Mouse (Mus musculus): ENCODE data around the gene Tesc. TPM values are rescaled to one million over a fixed set of nuclear protein-coding genes. Genes with fewer than 3 reads are reported as not detected.

The Tesc gene
- polyA plus RNA-seq, 1 experiment, result 940 TPM

- Histone ChIP-seq H3K4me1 (peaks cover 31% of the 10 kb centered on the region), H3K27me3 (replicated peaks) (no peaks in the 10 kb centered on the region), H3K36me3 (replicated peaks; ENCODE audit: low read length) (peaks cover 97% of the 10 kb centered on the region), H3K9me3 (no peaks in the 10 kb centered on the region), H3K4me3 (replicated peaks) (no peak overlapping the region)
- TF ChIP-seq FLI1 (IDR thresholded peaks at IDR 0.05; ENCODE audit: low read length) (no peak), GATA1 (IDR thresholded peaks at IDR 0.05; ENCODE audit: borderline replicate concordance, low read length) (no peak)
Observed at GRCm38 (mm10) chr5:118090101-118090500, 62.6 kb downstream of the Tesc start.

- Histone ChIP-seq H3K36me3 (replicated peaks; ENCODE audit: low read length) (peaks cover 98% of the 10 kb centered on the region), H3K4me3 (replicated peaks) (no peak overlapping the region), H3K9me3 (no peaks in the 10 kb centered on the region), H3K4me1 (peaks cover 34% of the 10 kb centered on the region), H3K27me3 (replicated peaks) (no peaks in the 10 kb centered on the region)
- no peak for TF ChIP-seq FLI1 (IDR thresholded peaks at IDR 0.05; ENCODE audit: low read length)
- no peak for TF ChIP-seq GATA1 (IDR thresholded peaks at IDR 0.05; ENCODE audit: borderline replicate concordance, low read length)
Observed at GRCm38 (mm10) chr5:118090837-118091236, 63.3 kb downstream of the Tesc start.

- H3K36me3 ChIP-seq (replicated peaks; ENCODE audit: low read length), result peaks cover 98% of the 10 kb centered on the region
- H3K4me1 ChIP-seq, result peaks cover 21% of the 10 kb centered on the region
- H3K27me3 ChIP-seq (replicated peaks), result no peaks in the 10 kb centered on the region
- TF ChIP-seq GATA1 (IDR thresholded peaks at IDR 0.05; ENCODE audit: borderline replicate concordance, low read length) (no peak), FLI1 (IDR thresholded peaks at IDR 0.05; ENCODE audit: low read length) (no peak)
- no peaks in the 10 kb centered on the region for H3K9me3 ChIP-seq
- no peak overlapping the region for H3K4me3 ChIP-seq (replicated peaks)
Observed at GRCm38 (mm10) chr5:118093321-118094035, 65.9 kb downstream of the Tesc start.

- TF ChIP-seq GATA1 (IDR thresholded peaks at IDR 0.05; ENCODE audit: borderline replicate concordance, low read length), result no peak
- TF ChIP-seq FLI1 (IDR thresholded peaks at IDR 0.05; ENCODE audit: low read length), result no peak
- no peak overlapping the region for H3K4me3 ChIP-seq (replicated peaks)
- peaks cover 33% of the 10 kb centered on the region for H3K4me1 ChIP-seq
- peaks cover 99% of the 10 kb centered on the region for H3K36me3 ChIP-seq (replicated peaks; ENCODE audit: low read length)
- H3K9me3 ChIP-seq, result no peaks in the 10 kb centered on the region
- H3K27me3 ChIP-seq (replicated peaks), result no peaks in the 10 kb centered on the region
Observed at GRCm38 (mm10) chr5:118095433-118095832, 67.9 kb downstream of the Tesc start.

DNA sequence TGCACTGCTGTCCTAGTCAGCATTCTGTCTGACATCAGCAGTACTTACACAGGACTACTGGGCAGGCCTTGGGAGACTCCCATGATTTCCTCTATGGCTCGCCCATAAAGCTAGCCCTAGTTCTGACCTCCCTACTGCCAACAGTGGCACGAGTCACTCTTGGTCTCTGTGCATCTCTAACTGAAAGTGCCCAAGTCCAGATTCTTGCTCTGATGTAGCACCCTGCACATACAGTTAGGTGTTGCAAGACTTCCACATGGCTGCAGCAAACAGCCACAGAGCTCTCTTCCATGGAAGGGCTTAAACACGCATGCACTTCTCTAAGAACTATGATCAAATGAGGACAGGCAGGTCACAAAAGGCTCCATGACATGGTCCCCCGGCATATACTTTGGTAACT lies 68.3 kb downstream of the Tesc start:
- H3K4me3 ChIP-seq (replicated peaks), result no peak overlapping the region
- peaks cover 99% of the 10 kb centered on the region for H3K36me3 ChIP-seq (replicated peaks; ENCODE audit: low read length)
- peaks cover 33% of the 10 kb centered on the region for H3K4me1 ChIP-seq
- no peaks in the 10 kb centered on the region for H3K27me3 ChIP-seq (replicated peaks)
- H3K9me3 ChIP-seq, result no peaks in the 10 kb centered on the region
- TF ChIP-seq FLI1 (IDR thresholded peaks at IDR 0.05; ENCODE audit: low read length) (no peak), GATA1 (IDR thresholded peaks at IDR 0.05; ENCODE audit: borderline replicate concordance, low read length) (no peak)

GRCm38 (mm10) chr5:118096317-118096716 lies 68.8 kb downstream of the Tesc start:
- H3K4me1 ChIP-seq, result peaks cover 33% of the 10 kb centered on the region
- H3K36me3 ChIP-seq (replicated peaks; ENCODE audit: low read length), result peaks cover 98% of the 10 kb centered on the region
- no peak for TF ChIP-seq GATA1 (IDR thresholded peaks at IDR 0.05; ENCODE audit: borderline replicate concordance, low read length)
- TF ChIP-seq FLI1 (IDR thresholded peaks at IDR 0.05; ENCODE audit: low read length), result no peak
- H3K27me3 ChIP-seq (replicated peaks), result no peaks in the 10 kb centered on the region
- no peaks in the 10 kb centered on the region for H3K9me3 ChIP-seq
- H3K4me3 ChIP-seq (replicated peaks), result no peak overlapping the region

DNA sequence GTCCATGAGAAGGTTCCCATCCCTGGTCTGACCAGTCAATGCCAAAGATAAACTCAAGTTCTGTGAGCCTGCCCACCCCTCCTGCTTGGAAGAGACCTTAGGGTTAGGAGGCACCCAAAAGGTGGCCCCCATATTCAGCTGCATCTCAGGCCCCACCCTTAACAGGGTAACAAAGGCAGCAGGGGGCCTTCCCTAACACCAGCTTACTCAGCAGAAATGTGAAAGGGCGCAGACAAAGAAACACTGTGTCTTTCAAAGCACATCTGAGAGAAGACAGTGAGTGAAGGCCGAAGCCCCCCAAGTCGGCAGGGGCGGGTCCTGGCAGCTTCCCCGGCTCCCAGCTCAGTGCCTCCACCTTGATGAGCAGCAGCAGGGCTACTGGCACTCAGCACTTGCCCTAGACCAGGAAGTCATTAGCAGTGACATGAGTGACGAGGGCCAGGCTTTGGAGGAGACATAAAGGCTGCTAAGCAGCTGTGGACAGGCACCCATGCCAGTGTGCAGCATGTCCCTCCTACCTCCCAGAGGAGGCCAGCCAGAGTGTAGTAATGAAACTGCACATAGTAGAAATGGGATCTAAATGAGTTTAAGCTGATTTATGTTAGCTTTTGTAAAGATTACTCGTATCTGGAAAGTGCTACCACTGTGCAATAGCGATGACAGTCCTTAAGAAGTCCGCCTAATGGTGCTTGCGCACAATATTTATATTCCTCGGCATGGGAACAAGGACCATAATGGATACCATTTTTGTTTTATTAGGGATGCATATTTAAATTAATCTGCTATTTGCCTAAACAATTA lies 71.7 kb downstream of the Tesc start:
- H3K4me1 ChIP-seq, result peaks cover 22% of the 10 kb centered on the region
- no peak overlapping the region for H3K4me3 ChIP-seq (replicated peaks)
- H3K9me3 ChIP-seq, result no peaks in the 10 kb centered on the region
- TF ChIP-seq FLI1 (IDR thresholded peaks at IDR 0.05; ENCODE audit: low read length) (no peak), GATA1 (IDR thresholded peaks at IDR 0.05; ENCODE audit: borderline replicate concordance, low read length) (no peak)
- no peaks in the 10 kb centered on the region for H3K27me3 ChIP-seq (replicated peaks)
- peaks cover 83% of the 10 kb centered on the region for H3K36me3 ChIP-seq (replicated peaks; ENCODE audit: low read length)

- H3K36me3 ChIP-seq (replicated peaks; ENCODE audit: low read length), result peaks cover 80% of the 10 kb centered on the region
- no peaks in the 10 kb centered on the region for H3K9me3 ChIP-seq
- H3K4me1 ChIP-seq, result peaks cover 22% of the 10 kb centered on the region
- TF ChIP-seq FLI1 (IDR thresholded peaks at IDR 0.05; ENCODE audit: low read length), result no peak
- TF ChIP-seq GATA1 (IDR thresholded peaks at IDR 0.05; ENCODE audit: borderline replicate concordance, low read length), result no peak
- H3K4me3 ChIP-seq (replicated peaks), result no peak overlapping the region
- no peaks in the 10 kb centered on the region for H3K27me3 ChIP-seq (replicated peaks)
Observed at GRCm38 (mm10) chr5:118099870-118100478, 72.4 kb downstream of the Tesc start.

- Histone ChIP-seq H3K9me3 (no peaks in the 10 kb centered on the region), H3K36me3 (replicated peaks; ENCODE audit: low read length) (peaks cover 81% of the 10 kb centered on the region), H3K27me3 (replicated peaks) (no peaks in the 10 kb centered on the region), H3K4me1 (peaks cover 11% of the 10 kb centered on the region; the same call in 1 of the 2 replicates), H3K4me3 (replicated peaks) (no peak overlapping the region)
- TF ChIP-seq FLI1 (IDR thresholded peaks at IDR 0.05; ENCODE audit: low read length), result no peak
- no peak for TF ChIP-seq GATA1 (IDR thresholded peaks at IDR 0.05; ENCODE audit: borderline replicate concordance, low read length)
Observed at GRCm38 (mm10) chr5:118105536-118105935, 78.0 kb downstream of the Tesc start.

All from megakaryocyte, embryonic 14.5 days (primary cell).